Mouse (Mus musculus) c-Kit-negative CD71-positive TER-119-positive erythroid progenitor cells, embryonic 14.5 days (primary cell): Measurements from ENCODE around the gene Prdm5.

Source experiments
- DNase-seq: peaks from one replicate; pipeline ENCODE4 v3.0.0-alpha.2; 2013; ENCODE audit warnings: low read depth, low spot score

The Prdm5 gene

DNA sequence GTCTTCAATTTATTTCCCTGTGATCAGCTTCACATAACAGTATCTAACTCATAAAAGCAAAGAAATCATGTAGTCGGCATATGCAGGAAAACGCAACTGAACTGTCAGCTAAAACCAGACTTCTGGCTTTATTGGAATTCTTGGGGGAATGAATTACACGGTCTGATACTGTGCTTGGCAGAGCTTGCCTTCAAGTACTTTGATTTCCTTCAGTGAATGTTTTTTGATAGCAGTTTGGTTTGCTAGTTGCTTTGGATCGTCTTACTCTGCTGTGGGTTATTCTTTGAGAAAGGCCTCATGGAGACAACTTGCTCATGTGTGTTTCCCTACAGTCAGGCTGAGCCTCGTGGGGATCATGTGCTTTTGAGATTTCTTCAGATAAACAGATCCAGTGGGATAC, 52.7 kb downstream of the Prdm5 start:
- DNase-seq = no peak

DNA sequence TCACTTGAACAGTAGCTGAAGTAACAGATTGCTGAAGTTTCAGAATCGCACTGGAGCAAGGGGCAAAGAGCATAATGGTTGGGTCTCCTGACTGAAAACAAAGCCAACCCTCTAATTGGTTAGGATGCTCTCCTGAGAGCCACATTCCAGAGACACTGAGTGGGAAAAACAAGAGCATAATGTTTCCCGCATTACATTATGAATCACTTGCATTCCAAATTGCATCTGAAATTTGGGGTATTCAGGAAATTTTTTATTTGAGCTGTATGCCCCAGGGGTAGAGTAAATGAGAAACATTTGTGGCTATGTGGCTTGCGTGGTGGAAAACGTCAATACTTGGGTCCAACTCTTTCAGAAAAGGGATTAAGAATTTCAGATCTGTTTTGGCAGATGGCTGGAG, 55.2 kb downstream of the Prdm5 start:
- no peak for DNase-seq

DNA sequence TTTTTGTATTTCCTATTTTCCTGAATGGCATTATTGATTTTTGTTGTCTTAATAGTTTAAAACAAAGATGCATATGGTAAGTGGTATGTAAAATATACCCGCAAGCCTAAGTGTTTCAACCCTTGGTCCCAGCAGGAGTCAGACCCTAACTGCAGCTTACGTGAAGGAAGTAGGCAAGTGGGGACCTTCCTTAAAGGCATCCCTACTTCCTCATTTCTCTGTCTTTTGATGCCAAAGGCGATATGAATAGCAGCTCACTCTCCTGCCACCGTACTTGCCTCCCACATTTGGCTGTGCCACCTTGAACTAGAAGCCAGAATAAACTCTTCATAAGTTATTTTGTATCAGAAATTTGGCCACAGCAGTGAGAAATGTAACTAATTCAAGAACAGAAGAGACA, 63.8 kb downstream of the Prdm5 start:
- DNase-seq = no peak

DNA sequence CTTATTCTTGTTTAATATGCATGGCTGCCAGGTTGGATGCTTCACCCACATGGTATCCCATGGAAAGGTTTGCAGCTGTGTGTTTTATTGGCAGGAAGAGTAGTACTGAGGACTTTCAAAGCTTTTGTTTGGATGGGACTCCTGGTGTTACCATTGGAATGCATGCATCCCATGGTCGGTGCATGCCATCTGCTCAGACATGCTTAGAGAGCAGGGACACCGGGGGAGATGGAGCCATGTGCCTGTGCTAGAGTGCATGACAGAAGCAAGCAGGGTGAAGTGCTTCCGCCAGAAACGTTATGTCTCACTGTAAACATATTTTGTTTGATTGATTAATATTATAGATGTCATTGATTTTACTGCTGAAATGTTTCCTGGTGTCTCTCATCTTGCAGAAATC, 70.3 kb downstream of the Prdm5 start:
- no peak for DNase-seq

DNA sequence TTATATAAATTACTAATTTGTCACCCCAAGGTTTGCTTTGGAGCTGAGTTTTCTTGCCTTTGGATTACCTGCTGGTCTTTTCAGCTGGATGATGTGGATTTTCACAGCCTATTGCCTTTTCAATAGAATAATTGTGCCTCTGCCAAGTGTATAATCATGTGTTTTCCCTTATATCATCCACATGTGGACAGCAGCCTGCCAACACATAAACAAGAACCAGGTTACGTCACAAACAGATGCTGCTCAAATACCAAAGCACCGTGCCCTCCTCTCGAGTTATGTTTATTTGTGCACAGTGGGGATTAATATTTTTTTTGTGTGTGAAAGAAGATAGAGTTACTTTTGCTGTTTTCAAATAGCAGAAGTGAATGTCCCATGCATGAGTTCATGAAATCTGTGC, 70.9 kb downstream of the Prdm5 start:
- no peak for DNase-seq

DNA sequence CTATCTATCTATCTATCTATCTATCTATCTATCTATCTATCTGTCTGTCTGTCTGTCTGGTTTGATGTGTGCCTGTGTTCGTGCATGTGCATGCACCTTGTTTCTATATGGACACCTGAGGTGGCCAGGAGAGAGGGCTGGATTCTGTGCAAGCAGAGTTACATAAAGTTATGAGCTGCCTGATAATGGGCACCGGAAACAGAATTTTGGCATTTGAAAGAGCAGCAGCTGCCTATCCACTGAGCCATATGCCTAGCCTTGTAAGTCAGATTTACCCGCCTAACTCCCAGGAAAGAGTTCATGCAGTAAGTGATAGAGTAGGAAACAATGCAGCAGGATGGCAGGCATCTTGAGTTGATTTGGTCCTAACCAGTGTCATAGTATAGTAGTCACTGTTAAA, 71.4 kb downstream of the Prdm5 start:
- no peak for DNase-seq

DNA sequence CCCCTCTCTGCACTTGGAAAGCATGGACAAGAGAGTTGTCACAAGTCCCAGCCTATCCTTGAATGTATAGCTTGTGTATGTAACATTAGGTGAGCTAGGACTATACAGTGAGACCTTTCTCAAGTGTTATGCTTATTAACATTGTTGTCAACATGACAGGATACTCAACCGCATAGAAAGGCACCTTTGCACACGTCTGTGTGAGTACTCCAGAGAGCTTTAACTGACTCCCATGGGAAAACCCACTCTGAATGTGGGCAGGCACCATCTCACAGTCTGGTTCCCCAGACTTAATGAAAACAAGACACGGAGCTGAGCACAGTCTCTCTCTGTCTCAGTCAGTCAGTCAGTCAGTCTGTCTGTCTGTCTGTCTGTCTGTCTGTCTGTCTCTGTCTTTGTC, 75.2 kb downstream of the Prdm5 start:
- no peak for DNase-seq

DNA sequence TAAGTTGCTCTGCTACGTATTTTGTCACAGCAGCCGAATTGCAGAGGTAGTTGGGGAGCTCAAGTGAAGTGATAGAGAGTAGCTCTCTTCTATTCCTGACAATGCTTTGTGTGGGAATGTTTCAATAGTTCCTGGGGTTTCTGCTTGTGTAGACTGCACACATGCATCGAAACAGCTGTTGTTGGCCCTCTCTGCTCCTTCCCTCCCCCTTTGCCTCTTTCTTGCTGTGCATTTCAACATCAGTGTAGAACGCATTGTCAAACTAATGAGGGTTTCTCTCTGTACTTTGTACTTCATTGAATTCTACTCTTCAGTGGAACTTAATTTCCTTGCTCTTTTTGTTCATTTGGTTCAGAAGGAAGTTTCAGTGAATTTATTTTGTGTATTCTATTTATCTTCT, 75.8 kb downstream of the Prdm5 start:
- DNase-seq = no peak

DNA sequence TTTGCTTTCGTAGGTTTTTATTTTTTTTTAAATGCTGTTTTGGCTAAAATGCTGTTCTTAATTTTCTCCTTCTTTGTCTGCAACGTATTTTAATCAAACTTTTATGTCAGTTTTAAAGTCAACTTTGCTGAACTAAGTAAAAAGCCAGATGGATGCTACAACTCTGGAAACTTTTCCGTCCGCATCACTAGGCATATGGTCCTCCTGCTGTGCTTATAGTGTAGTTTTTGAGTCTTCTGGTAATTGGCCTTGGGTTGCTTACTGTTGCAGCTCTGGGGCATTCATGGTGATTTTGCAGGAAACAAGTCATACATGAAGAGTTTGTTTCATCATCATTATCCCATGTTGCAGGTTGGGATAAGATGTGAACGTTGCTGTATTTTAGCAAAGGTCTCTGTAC, 81.8 kb downstream of the Prdm5 start:
- no peak for DNase-seq

DNA sequence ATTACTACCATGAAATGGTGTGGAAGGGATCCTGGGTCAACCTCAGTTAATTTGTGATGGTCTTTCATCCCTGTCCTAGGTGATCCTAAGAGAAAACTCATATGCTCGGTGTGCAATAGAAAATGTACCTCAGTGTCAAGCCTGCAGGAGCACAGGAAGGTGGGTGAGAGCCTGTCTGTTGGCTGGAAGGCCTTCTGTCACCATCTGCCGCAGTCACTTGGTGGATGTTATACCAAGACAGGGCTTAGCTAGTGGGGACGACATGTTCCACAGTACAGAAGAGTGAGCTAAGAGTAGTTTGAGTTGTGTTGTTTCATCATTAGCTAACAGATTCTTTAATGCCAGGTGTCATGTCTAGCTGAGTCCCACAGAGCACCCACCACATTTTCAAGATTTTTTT, 84.0 kb downstream of the Prdm5 start:
- DNase-seq = no peak

DNA sequence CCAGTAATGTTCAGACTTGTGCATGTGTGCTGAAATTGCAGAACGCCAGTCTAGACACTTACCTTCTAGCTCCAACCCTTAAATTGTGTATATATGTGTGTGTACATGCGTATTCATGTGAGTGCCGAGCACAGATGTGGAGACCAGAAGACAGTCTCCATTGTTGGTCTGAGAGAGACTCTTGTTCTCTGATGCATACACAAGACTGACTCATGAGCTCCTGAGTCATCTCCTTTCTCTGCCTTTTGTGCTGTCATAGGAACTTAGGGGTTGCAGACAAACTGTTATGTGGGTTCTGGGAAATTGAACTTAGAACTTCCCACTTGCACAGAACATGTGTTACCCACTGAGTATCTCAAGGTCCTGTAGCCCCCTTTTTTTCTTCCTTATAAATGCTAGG, 85.4 kb downstream of the Prdm5 start:
- no peak for DNase-seq

DNA sequence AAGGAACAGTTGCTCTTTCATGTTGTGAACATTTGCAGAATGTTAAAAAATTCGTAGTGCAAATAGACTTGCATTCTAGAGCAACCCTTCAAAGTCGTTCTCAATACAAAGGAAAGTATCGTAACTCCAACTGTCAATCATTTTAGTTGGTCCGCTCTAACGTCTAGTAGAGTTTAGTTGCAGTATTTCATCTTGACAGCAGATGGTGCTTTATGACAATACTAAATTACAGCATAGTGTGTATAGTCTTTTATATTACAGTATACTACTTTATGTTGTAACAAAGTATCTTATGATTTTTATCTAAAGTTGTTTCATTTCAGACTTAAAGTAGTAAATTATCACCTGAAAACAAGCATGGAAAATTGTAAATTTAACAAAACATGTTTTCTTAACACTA, 86.1 kb downstream of the Prdm5 start:
- DNase-seq = no peak

DNA sequence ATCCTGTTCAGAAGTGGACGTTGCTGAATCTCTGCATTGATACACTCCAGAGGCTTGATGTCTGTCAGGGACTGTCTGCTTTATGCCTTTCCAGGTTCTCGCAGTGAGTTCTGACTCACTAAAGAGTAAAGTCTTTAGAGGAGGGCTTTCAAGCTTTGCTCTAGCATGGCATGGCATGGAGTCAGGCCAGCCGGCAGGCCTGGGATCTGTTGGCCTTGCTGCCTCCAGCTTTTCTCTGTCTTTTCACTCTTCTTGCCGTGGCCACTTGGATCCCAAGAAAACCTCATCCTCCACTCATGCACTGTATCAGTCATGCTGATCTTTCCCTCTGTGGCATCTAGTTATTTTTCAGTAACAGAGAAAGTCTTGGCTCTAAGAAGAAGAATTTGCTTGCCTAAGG, 87.1 kb downstream of the Prdm5 start:
- DNase-seq = no peak

DNA sequence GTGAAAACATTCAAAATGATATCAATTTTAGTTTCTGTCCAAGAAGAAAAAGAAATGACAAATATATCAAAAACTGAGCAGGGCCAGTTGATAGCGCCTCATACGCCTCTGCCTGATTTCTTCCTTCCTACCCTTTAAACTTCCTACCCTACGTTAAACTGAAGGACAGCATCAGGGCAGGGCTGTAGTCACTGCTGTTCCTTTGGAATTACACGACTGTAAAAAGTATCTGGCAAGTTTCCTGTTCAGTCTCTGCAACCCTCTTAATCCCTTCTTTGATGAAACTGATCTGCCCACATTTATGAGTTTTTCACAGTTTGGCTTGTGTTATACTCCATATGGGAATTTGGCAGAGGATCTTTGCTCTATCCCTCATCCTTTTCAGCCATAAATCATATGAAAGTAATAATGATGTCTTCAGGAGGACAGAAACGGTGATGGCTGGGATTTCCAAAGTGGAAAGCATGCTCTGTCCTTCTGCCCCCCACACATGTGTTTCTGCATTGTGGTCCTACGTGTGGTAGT, 93.0 kb downstream of the Prdm5 start:
- no peak for DNase-seq

DNA sequence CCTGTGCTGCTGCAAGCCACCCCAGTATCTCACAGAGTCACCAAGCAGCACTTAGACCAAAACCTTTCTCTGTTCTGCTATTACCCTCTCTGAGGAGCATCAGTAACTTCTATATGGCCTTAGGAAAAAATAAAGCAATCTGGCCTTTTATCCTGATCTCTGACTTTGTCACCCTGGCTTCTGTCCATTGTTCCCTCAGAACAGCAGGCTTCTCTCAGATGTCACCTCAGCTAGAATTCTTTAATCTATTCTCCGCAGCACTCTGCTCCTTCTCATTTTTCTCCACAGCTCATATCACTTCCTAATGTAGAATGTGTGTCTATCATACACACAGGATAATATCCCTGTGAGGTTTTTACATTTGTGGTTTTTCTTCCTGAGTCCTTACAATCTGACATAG, 99.5 kb downstream of the Prdm5 start:
- no peak for DNase-seq

DNA sequence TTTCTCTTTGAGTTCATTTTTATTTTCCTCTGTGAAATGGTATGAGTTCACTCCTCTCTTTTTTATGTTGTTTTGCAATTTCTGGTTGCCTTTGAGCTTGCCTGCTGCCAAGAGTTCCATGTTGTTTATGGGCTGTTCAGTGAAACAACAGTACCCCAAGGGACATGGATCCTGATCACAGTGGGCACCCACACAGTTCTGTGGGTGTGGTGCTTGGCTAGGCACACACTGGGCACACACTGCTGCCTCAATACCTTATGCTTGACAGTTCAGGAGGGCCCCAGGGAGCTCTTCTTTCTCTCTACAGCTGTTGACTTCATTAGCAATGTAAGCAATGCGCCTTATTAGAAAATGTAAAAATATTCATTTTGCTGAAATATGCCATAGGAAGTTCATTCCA, 110.0 kb downstream of the Prdm5 start:
- no peak for DNase-seq

DNA sequence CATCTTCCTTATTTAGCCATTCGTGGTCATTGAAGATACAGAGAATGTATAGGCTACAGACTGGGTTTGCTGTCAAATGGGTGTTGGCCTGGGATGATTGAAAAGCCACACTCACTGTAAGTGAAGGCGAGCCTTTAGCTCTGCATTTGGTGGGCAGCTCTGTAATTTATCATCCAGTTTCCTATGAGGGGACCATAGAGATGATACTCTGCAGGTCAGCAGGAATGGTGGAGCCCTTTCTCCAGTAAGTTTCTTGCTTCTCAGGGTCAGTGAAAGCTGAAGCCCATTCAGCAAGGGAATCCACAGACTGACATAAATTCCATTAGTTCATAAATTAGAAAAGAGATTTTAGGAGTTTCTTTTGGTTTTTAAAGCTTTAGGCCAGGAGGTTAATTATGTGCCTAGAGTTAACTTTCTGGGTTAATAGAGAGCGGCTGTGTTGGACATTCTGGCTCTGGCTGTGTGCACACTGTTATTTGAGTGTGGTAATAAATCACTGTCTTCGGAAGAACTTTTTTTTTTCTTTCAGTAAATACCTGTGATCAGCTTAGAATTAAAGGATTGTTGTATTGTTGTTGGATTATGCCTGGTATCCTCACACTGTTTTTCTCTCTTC, 113.4 kb downstream of the Prdm5 start:
- no peak for DNase-seq

DNA sequence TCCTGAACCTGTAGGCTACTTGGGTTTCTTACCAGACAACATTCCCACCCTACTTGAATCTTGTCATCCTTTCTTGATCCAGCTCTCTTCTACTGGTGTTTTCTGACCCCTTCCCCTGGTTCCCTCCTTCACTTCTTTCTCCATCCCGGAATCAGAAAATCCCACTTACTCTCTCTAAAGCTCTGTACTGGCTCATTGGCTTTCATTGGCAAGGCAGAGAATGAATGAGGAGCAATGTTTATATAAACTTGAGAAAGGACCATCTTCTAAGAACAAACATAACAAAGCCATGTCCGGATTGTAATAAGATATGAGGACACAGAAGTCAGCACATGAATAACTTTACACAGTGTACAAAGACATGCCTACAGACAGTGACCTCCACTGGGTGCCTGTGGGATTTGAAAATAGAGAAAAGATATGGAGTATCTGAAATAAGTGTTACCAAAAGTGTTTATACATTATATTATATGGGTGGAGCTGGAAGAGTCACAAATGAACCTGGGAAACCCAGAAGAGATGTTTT, 127.9 kb downstream of the Prdm5 start:
- DNase-seq = no peak

DNA sequence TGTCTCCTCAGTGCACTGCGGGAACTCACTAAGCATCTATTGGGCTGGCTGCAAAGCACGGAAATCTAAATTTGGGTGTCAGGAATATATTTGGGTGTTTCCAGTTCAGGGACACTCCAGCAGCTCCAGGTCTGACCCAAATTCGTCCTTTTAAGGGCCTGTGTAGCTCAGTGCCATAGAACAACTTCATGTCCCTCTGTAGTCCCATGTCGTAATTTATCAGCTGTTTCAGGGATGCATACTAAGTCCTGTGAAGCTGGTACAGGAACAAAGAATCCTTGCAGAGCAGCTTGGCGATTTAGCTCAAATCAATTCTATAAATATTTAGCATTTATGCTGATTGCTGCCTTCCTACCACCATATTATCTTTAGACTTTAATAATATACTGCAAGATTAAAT, 136.6 kb downstream of the Prdm5 start:
- no peak for DNase-seq

DNA sequence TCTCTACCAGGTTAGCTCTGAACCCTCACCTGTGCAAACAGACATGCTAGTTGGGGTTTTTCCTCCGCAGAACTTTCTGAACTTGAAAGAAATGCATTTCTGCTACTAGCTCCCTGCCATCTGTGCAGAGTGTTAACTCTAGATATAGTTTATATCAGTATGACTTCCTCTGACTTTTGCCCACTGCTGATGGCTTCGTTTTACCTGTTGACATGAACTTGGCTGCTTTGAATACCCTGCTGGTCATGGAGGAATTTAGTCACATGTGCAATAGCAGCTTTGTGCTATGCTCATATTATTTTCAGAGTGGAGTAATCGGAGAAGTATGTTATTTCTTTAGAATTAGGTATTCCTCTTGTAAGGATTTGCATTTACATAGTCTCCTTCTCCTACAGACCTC, 142.9 kb downstream of the Prdm5 start:
- DNase-seq = no peak

DNA sequence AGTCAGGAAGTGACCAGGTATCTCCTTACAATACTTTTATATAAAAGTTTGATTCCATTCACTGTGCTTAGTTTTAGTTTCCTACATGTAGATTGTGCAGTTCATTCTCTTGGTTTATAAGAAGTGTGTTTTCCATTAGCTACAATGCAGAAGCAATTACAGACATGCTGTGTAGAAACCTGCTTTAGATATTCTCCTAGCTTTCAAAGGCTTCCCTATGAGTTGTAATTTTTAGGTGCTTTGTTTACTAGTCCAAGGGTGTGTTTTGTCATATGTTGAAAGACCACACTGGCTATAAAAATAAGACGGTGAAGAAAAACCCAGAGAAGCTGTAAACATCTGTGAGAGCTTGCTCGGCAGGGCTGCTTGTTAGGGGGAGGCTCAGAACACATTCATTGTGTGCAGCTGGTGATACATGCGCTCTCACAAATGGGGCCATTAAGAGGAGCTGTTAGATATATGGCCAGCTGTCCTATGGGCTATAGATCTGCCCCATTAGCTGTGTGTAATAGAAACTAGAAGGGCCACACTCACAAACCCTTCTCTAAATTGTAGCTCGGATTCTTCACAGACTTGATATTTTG, 144.8 kb downstream of the Prdm5 start:
- no peak for DNase-seq

DNA sequence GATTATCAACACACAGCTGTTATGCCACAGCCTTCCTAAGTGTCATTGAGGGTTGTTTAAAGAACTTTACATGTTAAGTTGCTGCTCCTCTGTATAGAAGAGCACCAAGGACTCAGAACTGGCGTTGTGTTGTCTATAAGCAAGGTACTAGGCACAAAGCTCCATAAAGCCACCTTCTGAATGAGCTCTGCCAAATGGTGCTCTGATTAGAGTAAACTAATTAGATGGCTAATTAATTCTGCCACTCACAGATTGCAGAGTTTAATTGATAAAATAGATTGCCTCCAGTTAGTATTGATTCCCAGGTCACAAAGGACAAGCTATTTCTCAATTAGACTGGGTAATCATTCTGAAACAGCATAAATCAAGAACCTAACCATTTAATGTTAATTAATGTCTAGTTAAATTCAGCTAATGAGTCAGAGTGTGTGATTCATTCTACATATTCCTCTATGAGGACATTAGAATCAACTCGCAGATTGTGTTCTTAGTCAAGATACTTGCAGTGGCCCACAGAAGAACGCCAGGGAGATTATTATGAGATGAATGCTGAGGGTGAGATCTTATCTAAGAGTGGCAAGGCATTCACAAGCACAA, 147.0 kb downstream of the Prdm5 start:
- no peak for DNase-seq

DNA sequence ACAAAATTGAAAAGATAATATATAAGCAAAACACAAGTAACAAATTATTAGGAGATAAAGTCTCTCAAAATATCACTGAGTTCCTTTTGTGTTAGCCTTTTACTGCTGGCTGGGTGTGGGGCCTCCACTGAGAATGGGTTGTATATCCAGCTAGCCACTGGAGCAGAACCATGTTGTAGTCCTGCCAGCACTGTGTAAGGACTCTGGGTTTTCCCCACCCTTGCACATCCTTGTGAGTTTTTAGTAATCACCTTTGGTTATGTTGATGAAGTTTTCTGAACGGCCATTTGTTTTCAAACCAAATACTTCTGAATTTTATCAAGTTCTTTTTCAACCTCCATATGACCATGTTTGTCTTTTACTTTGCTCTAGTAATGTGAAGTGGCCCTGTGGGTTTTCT, 151.7 kb downstream of the Prdm5 start:
- no peak for DNase-seq
